Mouse (Mus musculus) hindbrain, embryonic 15.5 days (tissue): Measurements from ENCODE around the gene Usp19. TPM values are rescaled to one million over a fixed set of nuclear protein-coding genes. Genes with fewer than 3 reads are reported as not detected.
A peak's percentile ranks its signal among the peaks of the same experiment; 100 is the strongest.

Experiments used
- ATAC-seq: fragments of 200-750 bp; cut with Nextera tagmentation; 2 replicates; pipeline ENCODE4 v1.8.0; 2017; ENCODE audit warnings: low read depth, moderate number of reproducible peaks, moderate TSS enrichment; ENCODE audit not compliant: low FRiP score
- H3K27ac ChIP-seq: fragments of 300-500 bp; sonication (generic); replicated peaks from 2 replicates; pipeline ENCODE4 v1.5.1; 2015; ENCODE audit warnings: mild to moderate bottlenecking, inconsistent platforms
- H3K27me3 ChIP-seq: fragments of 300-500 bp; sonication (generic); 2 replicates; pipeline ENCODE4 v1.6.1; 2015; ENCODE audit warnings: control low read depth, inconsistent platforms
- H3K36me3 ChIP-seq: fragments of 300-500 bp; sonication (generic); 2 replicates; pipeline ENCODE4 v1.6.1; 2015; ENCODE audit warnings: control low read depth, inconsistent platforms
- H3K4me1 ChIP-seq: fragments of 300-500 bp; sonication (generic); replicated peaks from 2 replicates; pipeline ENCODE4 v1.6.1; 2015; ENCODE audit warnings: control low read depth, inconsistent platforms
- H3K4me2 ChIP-seq: fragments of 300-500 bp; sonication (generic); 2 replicates; pipeline ENCODE4 v1.6.1; 2015; ENCODE audit warnings: moderate library complexity, mild to moderate bottlenecking, inconsistent platforms
- H3K4me3 ChIP-seq: fragments of 300-500 bp; sonication (generic); 2 replicates; pipeline ENCODE4 v1.5.1; 2015; ENCODE audit warnings: mild to moderate bottlenecking, inconsistent platforms
- H3K9ac ChIP-seq: fragments of 300-500 bp; sonication (generic); 2 replicates; pipeline ENCODE4 v1.6.1; 2015; ENCODE audit warnings: inconsistent platforms
- H3K9me3 ChIP-seq: fragments of 300-500 bp; sonication (generic); 2 replicates; pipeline ENCODE4 v1.6.1; 2016; ENCODE audit warnings: control low read depth, inconsistent platforms
- WGBS: fragments of 180-500 bp; shearing (Covaris S2); methylation state at CpG from one replicate; pipeline ENCODE4 v1.1.7; 2015; 5-methylcytosine and 5-hydroxymethylcytosine counted together
- polyA plus RNA-seq: library from polyadenylated mRNA; unstranded; fragments of >200 nt; fragmentation: Nextera tagmentation; extraction: Ambion mirVana; gene quantifications from 2 replicates; pipeline ENCODE4 v1.2.1, GENCODE M21; 2015

The Usp19 gene
- 76.5 and 80.8 TPM in 2 replicates for polyA plus RNA-seq

DNA sequence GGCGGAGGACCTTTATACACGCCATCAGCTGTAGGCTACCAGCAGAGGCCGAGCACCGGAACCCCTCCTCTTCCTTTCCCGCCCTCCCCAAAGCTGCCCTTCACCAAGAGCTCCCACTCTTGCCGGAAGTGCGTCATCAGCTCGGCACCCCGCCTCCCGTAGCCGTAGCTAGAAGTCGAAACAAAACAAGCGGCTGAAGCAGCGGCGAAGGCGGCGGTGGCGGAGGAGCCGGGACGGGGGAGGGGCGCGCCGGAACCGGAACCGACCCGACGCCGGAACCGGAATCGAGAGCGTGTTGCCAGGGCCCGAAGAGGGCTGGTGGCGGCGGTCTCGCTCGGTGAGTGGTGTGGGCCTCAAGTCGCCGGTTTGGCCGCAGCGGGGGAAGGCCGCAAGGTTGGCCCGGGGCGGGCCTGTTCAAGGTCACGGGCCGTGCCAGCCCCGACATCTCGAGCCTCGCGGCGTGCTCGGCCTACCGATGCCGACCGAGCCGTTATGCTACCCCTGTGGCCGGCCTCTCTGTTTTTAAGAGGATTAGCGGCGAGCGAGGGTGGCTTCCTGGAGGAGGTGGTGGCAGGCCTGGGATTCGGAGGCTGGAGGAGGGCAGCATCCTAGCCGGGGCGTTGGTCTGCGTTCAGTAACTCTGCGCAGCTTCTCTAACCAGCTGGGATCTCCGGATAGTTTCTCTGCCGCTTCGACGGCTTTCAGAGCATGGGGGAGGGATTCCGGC, at the start of gene Usp19:
Gene Usp19 (plus strand): TSS at position 44 of the 727 bp plus-strand sequence.
- Histone ChIP-seq H3K9ac (peak within 1 kb of the TSS; percentile 99), H3K4me2 (peak within 1 kb of the TSS; percentile 73), H3K27ac (peak within 1 kb of the TSS; percentile 95), H3K4me3 (peak within 1 kb of the TSS; percentile 98), H3K36me3 (peaks cover 36% of the 10 kb centered on the region), H3K4me1 (peaks cover 24% of the 10 kb centered on the region), H3K27me3 (no peaks in the 10 kb centered on the region), H3K9me3 (no peaks in the 10 kb centered on the region)
- ATAC-seq = peak; percentile 96
- WGBS = under 1% methylated on average over 68 of the region's 69 CpGs

DNA sequence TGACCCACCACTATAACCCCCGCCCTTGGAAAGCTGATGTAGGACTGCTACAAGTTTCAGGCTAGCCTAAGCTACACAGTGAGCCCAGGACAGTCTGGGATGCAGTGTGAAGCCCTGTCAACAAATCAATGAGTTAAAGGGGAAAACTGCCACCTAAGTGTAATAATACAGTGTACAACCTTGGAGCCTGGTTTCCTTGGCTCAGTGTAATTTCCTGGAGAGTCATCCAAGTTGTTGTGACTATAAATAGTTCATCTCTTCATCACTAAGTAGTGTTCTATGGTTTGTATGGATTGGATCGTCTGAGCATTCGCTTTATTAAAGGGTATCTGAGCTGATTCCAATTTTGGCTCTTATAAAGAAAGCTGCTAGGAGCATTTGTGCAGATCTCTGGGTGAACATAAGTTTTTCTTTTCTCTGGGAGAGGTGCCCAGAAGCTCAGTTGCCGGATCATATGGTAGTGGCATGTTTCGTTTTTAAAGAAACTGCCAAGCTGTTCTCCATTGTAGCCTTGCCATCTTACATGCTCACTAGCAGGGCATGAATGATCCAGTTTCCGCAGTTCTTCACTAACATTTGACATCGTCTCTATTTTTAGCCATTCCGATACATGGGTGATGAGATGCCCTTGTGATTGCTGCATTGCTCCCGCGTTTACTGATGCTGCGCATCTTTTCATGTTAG, 49.0 kb upstream of the Usp19 start:
- H3K4me3 ChIP-seq = no peak overlapping the region
- no peak overlapping the region for H3K4me2 ChIP-seq
- no peaks in the 10 kb centered on the region for H3K27me3 ChIP-seq
- no peak overlapping the region for H3K27ac ChIP-seq
- no peak overlapping the region for H3K9ac ChIP-seq
- 81% methylated on average over 11 of the region's 11 CpGs for WGBS
- ATAC-seq = no peak
- no peaks in the 10 kb centered on the region for H3K9me3 ChIP-seq
- H3K36me3 ChIP-seq = no peaks in the 10 kb centered on the region
- H3K4me1 ChIP-seq = no peaks in the 10 kb centered on the region

DNA sequence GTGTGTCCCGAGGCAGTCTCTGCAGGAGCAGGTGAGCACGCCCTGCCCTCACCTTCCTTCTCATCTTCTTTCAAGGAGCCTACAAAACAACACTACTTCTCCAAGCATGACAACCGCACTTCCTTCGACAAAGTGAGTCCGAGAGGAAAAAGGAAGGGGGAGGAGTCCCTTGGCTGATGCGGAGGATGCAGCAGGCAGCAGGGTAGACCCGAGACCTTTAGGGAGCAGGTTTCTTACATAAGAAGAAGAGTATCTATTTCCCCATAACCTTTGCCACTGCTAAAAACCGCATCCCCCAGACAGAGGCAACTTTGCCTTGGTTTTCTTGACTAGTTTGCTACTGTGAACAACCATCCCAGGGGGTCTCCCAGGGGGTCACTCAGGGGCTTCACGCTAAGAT, 45.3 kb upstream of the Usp19 start:
- 73% methylated on average over 9 of the region's 9 CpGs for WGBS
- Histone ChIP-seq H3K9ac (no peak overlapping the region), H3K4me3 (no peak overlapping the region), H3K27me3 (no peaks in the 10 kb centered on the region), H3K36me3 (peaks cover 11% of the 10 kb centered on the region), H3K4me1 (peaks cover 13% of the 10 kb centered on the region), H3K27ac (no peak overlapping the region), H3K9me3 (no peaks in the 10 kb centered on the region), H3K4me2 (no peak overlapping the region)
- no peak for ATAC-seq

DNA sequence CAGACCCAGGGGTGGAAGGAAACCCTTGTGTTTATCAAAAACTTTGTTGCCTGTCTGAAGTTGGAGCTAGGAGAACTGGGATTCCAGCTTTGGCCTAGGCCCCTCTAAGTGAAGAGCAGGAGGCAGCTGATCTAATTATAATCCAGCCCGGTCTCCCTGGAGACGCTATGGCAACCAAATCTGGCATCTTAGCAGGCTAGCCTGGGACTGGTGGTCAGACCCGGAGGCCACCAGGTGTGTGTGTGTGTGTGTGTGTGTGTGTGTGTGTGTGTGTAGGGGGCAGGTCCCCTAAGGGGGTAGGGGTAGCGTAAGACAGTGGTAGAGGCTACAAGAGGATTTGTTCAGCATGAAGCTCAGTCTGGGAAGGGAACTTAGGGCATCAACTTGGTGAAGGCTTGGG, 40.5 kb upstream of the Usp19 start:
- H3K36me3 ChIP-seq = peaks cover 11% of the 10 kb centered on the region
- H3K4me2 ChIP-seq = peak overlapping the region; percentile 82
- H3K27me3 ChIP-seq = no peaks in the 10 kb centered on the region
- no peak overlapping the region for H3K9ac ChIP-seq
- ATAC-seq = peak; percentile 12; the same call in 1 of the 2 replicates
- peak overlapping the region; percentile 72 for H3K4me3 ChIP-seq
- H3K4me1 ChIP-seq = peaks cover 46% of the 10 kb centered on the region
- H3K27ac ChIP-seq = peak overlapping the region; percentile 84
- 22% methylated on average over 4 of the region's 4 CpGs for WGBS
- no peaks in the 10 kb centered on the region for H3K9me3 ChIP-seq

DNA sequence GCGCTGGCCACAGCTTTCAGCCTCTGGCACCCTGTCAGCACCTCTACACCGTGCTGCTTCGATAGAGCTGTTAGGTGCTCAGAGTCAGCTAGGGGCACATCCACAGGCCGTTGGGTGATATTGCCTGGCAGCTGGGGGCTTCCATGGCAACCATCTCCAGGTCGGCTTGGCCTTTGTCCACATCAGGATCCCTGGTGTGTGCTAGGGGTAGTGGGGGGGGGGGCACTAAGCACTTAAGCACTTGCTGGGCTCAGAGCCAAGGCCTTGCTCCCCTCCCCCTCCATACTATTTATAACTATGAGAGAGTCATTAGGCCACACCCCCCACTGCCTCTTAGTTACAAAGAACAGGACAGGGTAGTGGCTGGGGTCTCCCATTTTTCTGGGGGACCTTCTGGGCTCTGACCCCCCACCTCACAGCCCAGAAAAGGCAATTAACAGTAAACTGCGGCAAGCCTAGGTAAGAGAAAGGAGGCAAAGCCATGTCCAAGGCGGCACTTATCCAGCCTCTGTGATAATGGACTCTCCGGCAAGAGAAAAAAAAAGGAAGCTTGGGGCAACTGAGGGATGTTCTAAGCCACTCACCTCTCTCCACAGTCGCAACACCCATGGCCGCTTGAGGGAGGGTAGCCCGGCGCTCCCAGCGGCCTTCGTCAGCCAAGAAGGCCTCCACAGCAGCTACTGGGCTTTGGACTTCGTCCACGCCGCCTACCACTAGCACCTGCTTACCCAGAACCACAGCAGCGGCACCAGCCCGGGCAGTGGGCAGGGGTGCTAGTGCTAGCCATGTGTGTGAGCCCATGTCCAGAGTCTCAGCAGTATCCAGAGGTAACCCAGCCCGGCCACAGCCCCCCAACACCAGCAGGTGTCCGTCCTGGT, 39.9 kb upstream of the Usp19 start:
- ATAC-seq = peak; percentile 19
- peak overlapping the region; percentile 84 for H3K27ac ChIP-seq
- peaks cover 11% of the 10 kb centered on the region for H3K36me3 ChIP-seq
- peak overlapping the region; percentile 82 for H3K4me2 ChIP-seq
- H3K9ac ChIP-seq = peak overlapping the region; percentile 24; the same call in 1 of the 2 replicates
- peak overlapping the region; percentile 72 for H3K4me3 ChIP-seq
- no peaks in the 10 kb centered on the region for H3K27me3 ChIP-seq
- H3K4me1 ChIP-seq = peaks cover 46% of the 10 kb centered on the region
- H3K9me3 ChIP-seq = no peaks in the 10 kb centered on the region
- WGBS = 48% methylated on average over 21 of the region's 21 CpGs

DNA sequence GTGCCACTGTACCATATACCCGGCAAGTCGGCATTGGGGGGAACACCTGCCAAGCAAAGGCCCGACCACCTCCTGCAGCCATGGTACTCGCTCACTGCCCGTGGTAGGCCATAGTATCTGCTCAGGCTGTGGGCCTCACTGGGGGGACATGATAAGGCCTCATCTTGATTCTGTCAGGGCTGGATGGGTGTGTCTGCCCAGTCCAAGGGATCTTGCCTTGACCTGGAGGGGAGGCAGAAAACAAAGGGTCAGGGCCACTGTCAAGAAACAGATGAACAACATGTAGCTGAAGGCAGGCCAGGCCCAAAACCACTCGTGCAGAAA, 39.3 kb upstream of the Usp19 start:
- Histone ChIP-seq H3K4me3 (peak overlapping the region; percentile 72), H3K36me3 (peaks cover 11% of the 10 kb centered on the region), H3K27ac (peak overlapping the region; percentile 84), H3K9me3 (no peaks in the 10 kb centered on the region), H3K9ac (peak overlapping the region; percentile 24; the same call in 1 of the 2 replicates), H3K27me3 (no peaks in the 10 kb centered on the region), H3K4me2 (peak overlapping the region; percentile 82), H3K4me1 (peaks cover 46% of the 10 kb centered on the region)
- no peak for ATAC-seq
- 75% methylated on average over 6 of the region's 6 CpGs for WGBS

DNA sequence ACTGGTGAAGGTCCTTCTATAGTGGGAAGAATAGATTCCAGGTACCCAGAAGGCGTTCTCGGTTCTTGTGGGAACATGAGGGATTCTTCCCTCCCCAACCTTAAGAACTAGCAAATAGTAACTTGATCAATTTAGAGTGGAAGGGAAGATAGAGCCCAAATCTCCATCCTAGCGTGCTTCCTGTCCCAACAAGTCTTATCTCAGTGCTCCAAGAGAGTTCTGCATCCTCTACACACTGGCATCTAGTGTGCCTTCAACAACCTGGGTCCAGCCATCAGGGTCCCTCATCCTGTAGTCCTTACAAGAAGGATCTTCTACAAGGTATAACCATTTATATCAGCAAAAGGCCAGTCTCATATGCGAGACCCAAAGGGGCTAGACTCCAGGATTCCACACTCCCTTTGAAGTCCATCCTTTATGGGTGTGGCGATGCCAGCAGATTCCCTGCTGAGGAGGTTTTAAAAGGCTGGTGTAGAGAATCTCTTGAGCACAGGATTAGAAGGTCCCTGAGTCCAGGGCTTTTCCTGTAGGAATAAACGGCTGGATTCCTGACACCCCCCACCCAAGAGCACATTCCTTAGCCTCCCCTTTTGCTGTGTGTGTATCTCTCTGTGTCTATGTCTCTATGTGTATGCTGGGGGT, 38.8 kb upstream of the Usp19 start:
- H3K9ac ChIP-seq = peak overlapping the region; percentile 75
- 57% methylated on average over 6 of the region's 6 CpGs for WGBS

DNA sequence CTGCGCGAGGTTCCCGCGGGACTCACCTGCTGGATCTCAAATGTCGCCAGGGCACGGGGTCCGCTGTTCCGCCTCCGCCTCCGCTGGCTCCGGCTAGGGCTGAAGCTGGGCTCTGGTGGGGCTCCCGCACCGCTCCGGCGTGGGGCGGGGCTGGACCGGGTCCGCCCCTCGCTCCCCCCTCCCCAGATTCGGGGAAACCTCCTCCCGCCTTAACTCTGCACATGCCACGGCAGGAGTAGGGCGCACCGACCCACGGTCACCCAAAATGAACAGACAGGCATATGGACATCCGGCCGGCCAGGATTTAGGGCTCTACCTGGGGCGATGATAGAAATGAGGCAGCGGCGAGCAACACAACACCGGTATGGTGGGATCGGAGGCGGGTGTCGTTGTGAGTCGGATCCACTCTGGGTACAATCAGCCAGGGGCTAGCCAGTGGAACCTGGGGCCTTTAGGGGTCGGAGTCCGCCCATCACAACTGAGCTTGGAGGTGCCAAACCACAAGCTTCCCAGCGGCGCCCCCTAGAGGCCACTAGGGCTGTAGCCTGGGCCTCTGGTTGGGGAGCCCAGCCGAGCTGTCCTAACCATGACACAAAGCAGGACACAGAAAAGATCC, 38.0 kb upstream of the Usp19 start:
- Histone ChIP-seq H3K27me3 (no peaks in the 10 kb centered on the region), H3K36me3 (peaks cover 11% of the 10 kb centered on the region), H3K9me3 (no peaks in the 10 kb centered on the region), H3K4me3 (peak overlapping the region; percentile 72), H3K9ac (peak overlapping the region; percentile 75), H3K4me2 (peak overlapping the region; percentile 82), H3K27ac (peak overlapping the region; percentile 84), H3K4me1 (peaks cover 46% of the 10 kb centered on the region)
- under 1% methylated on average over 40 of the region's 40 CpGs for WGBS
- ATAC-seq = peak; percentile 92

More for the DNA sequence above, 38.8 kb upstream of the Usp19 start:
- ATAC-seq = no peak
- H3K9me3 ChIP-seq = no peaks in the 10 kb centered on the region
- no peaks in the 10 kb centered on the region for H3K27me3 ChIP-seq
- H3K4me1 ChIP-seq = peaks cover 46% of the 10 kb centered on the region
- H3K4me3 ChIP-seq = peak overlapping the region; percentile 72
- H3K4me2 ChIP-seq = peak overlapping the region; percentile 82
- peak overlapping the region; percentile 84 for H3K27ac ChIP-seq
- H3K36me3 ChIP-seq = peaks cover 11% of the 10 kb centered on the region

DNA sequence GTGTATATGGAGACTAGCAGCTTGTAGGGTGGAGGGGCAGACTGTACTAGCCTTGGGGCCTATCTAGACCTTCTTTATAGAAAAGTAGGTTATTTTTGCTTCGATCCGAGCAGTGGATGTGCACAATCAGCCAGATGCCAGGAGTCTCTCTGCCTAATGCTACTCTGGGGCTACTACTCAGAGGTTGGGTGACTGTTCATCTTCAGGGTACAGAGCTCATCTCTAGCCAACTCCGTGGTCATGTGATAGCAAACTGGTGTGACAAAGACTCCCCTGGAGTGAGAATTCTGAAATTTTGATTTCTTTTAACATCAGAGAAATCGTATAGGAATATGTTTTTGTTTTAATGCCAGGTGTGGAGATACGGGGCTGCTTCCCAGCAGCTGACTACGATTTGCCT, 37.5 kb upstream of the Usp19 start:
- H3K36me3 ChIP-seq = peaks cover 10% of the 10 kb centered on the region
- peak overlapping the region; percentile 82 for H3K4me2 ChIP-seq
- H3K4me3 ChIP-seq = peak overlapping the region; percentile 72
- no peaks in the 10 kb centered on the region for H3K9me3 ChIP-seq
- H3K27me3 ChIP-seq = no peaks in the 10 kb centered on the region
- H3K4me1 ChIP-seq = peaks cover 46% of the 10 kb centered on the region
- peak overlapping the region; percentile 75 for H3K9ac ChIP-seq
- 46% methylated on average over 6 of the region's 6 CpGs for WGBS
- peak; percentile 35 for ATAC-seq
- H3K27ac ChIP-seq = peak overlapping the region; percentile 84

DNA sequence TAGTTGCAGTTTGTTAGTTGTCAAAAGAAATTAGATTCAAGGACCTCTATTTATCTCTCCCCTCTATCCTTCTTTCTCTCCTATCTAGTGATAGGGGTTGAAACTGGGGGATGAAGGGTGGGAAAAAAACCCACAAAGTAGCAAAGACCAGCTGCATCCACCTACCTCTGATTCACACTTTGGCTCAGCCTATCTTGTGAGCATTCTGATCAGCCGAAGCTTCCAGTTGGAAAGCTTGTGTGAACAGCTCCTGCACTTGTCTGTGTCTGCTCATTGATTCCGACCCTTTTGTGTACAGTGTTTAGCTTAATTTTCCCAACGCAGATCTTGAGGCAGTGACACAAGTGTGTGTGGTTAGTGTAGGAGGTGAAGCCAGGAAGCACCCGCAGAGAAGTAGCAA, 36.9 kb upstream of the Usp19 start:
- H3K9ac ChIP-seq = peak overlapping the region; percentile 75; the same call in 1 of the 2 replicates
- peak overlapping the region; percentile 82 for H3K4me2 ChIP-seq
- H3K4me3 ChIP-seq = peak overlapping the region; percentile 72
- peaks cover 46% of the 10 kb centered on the region for H3K4me1 ChIP-seq
- WGBS = 80% methylated on average over 4 of the region's 4 CpGs
- no peaks in the 10 kb centered on the region for H3K27me3 ChIP-seq
- peaks cover 4% of the 10 kb centered on the region for H3K36me3 ChIP-seq
- H3K9me3 ChIP-seq = no peaks in the 10 kb centered on the region
- peak overlapping the region; percentile 84 for H3K27ac ChIP-seq
- ATAC-seq = no peak

DNA sequence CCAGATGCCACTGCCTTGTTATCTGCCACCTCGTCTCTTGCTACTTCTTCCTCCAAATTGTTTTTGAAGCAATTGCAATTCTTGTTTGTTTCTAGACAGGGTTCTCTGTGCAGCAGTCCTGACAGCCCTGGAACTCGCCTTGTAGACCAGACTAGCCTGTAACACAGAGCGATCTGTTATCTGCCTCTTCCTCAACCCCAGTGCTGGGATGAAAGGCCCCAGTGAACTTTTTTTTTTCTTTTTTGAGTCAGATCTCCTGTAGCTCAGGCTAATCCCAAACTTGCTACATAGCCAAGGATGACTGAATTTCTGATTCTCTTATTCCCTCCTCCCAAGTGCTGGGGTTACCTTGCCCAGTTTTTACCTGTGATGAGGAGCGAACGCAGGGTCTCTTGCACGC, 36.0 kb upstream of the Usp19 start:
- no peaks in the 10 kb centered on the region for H3K27me3 ChIP-seq
- WGBS = 92% methylated on average over 6 of the region's 6 CpGs
- no peaks in the 10 kb centered on the region for H3K36me3 ChIP-seq
- ATAC-seq = no peak
- no peak overlapping the region for H3K4me2 ChIP-seq
- H3K9me3 ChIP-seq = no peaks in the 10 kb centered on the region
- peaks cover 40% of the 10 kb centered on the region for H3K4me1 ChIP-seq
- H3K27ac ChIP-seq = no peak overlapping the region
- H3K9ac ChIP-seq = no peak overlapping the region
- no peak overlapping the region for H3K4me3 ChIP-seq
